Mouse (Mus musculus) stomach, embryonic 15.5 days (tissue): Measurements from ENCODE around the gene Sp9. TPM values are rescaled to one million over a fixed set of nuclear protein-coding genes. Genes with fewer than 3 reads are reported as not detected.

Experiments
- ATAC-seq: fragments of 200-750 bp; cut with Nextera tagmentation; 2 replicates; pipeline ENCODE4 v1.8.0; 2017; ENCODE audit warnings: low read depth, moderate number of reproducible peaks, moderate TSS enrichment; ENCODE audit not compliant: insufficient read depth, low FRiP score
- H3K27ac ChIP-seq: fragments of 300-500 bp; sonication (generic); 2 replicates; pipeline ENCODE4 v1.5.1; 2015; ENCODE audit warnings: mild to moderate bottlenecking, inconsistent platforms
- H3K27me3 ChIP-seq: fragments of 300-500 bp; sonication (generic); replicated peaks from 2 replicates; pipeline ENCODE4 v1.6.1; 2015; ENCODE audit warnings: inconsistent platforms
- H3K36me3 ChIP-seq: fragments of 300-500 bp; sonication (generic); 2 replicates; pipeline ENCODE4 v1.6.1; 2015; ENCODE audit warnings: inconsistent platforms
- H3K4me1 ChIP-seq: fragments of 300-500 bp; sonication (generic); 2 replicates; pipeline ENCODE4 v1.6.1; 2015; ENCODE audit warnings: inconsistent platforms
- H3K4me2 ChIP-seq: fragments of 300-500 bp; sonication (generic); 2 replicates; pipeline ENCODE4 v1.6.1; 2015; ENCODE audit warnings: mild to moderate bottlenecking, inconsistent platforms
- H3K4me3 ChIP-seq: fragments of 300-500 bp; sonication (generic); replicated peaks from 2 replicates; pipeline ENCODE4 v1.5.1; 2015; ENCODE audit warnings: inconsistent platforms
- H3K9ac ChIP-seq: fragments of 300-500 bp; sonication (generic); 2 replicates; pipeline ENCODE4 v1.6.1; 2015; ENCODE audit warnings: inconsistent platforms
- H3K9me3 ChIP-seq: fragments of 300-500 bp; sonication (generic); 2 replicates; pipeline ENCODE4 v1.6.1; 2016; ENCODE audit warnings: inconsistent platforms
- WGBS: fragments of 180-500 bp; shearing (Covaris S2); methylation state at CpG from one replicate; pipeline ENCODE4 v1.1.7; 2015; 5-methylcytosine and 5-hydroxymethylcytosine counted together
- polyA plus RNA-seq: library from polyadenylated mRNA; unstranded; fragments of >200 nt; fragmentation: Nextera tagmentation; extraction: Ambion mirVana; gene quantifications from 2 replicates; pipeline ENCODE4 v1.2.1, GENCODE M21; 2015

The Sp9 gene
- polyA plus RNA-seq, 1 experiment from 2014 or later = 0.03 TPM

DNA sequence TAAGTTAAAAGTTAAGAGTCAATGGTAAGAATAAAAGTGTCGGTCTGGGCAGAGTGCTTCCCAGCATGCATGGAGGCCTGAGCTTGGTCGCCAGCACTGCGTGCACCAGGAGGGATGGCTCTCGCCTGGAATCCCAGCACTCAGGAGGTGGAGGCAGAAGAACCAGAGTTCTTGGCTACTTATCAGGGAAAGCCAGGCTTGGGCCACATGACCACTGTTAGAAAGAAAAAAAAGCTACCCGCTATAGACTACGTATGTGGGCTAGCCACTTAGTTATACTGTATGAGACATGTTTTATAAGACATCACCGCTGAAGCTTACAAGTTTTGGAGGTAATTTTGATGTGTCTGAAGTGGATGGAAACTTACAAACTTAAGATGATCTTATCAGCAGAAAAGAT, 26.4 kb downstream of the Sp9 start:
- no peaks in the 10 kb centered on the region for H3K27me3 ChIP-seq
- H3K27ac ChIP-seq = no peak overlapping the region
- 88% methylated on average over 7 of the region's 7 CpGs for WGBS
- H3K36me3 ChIP-seq = no peaks in the 10 kb centered on the region
- H3K4me1 ChIP-seq = no peaks in the 10 kb centered on the region
- no peak for ATAC-seq
- H3K4me2 ChIP-seq = no peak overlapping the region
- no peak overlapping the region for H3K4me3 ChIP-seq
- H3K9me3 ChIP-seq = no peaks in the 10 kb centered on the region
- no peak overlapping the region for H3K9ac ChIP-seq

DNA sequence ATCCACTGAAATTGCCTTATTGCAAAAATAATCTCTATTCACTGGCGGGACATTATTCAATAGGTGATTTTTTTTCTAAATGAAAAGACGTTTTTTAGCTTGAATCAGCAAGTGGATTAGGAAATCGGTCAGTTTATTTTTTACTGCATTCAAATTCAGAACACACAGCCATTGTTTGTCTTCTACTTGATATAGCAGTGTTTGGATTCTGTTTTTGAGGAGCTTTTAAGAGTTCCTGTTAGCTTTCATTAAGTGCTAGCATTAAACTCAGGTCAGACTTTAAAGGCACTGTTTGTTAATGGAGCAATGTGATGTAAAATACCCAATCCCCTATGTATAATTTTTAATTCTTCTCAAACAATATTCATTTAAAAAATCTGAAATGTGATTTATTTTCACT, 27.1 kb downstream of the Sp9 start:
- Histone ChIP-seq H3K4me3 (no peak overlapping the region), H3K36me3 (no peaks in the 10 kb centered on the region), H3K27ac (no peak overlapping the region), H3K27me3 (no peaks in the 10 kb centered on the region), H3K9me3 (no peaks in the 10 kb centered on the region), H3K4me2 (no peak overlapping the region), H3K4me1 (no peaks in the 10 kb centered on the region), H3K9ac (no peak overlapping the region)
- ATAC-seq = no peak
- 85% methylated on average over 3 of the region's 3 CpGs for WGBS

DNA sequence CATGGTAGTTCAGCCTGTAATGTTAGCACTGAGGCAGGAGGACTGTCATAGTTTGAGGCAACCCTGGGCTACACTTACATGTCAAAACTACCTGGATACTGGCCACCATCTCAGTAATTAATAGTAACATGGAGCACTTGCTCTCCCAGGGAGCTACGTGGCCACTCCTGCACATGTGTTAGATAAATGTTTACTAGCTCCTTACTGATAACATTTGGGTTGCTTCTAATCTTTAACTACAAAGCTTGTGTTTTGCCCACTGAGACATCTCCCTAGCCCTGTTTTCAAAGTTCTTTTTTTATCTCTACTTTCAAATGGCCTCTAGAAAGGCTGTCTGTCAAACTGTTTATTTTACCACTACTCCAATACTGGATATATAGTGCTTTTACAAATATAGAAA, 30.3 kb downstream of the Sp9 start:
- no peak overlapping the region for H3K4me2 ChIP-seq
- no peak overlapping the region for H3K4me3 ChIP-seq
- 32% methylated on average over 1 of the region's 1 CpGs for WGBS
- no peak overlapping the region for H3K9ac ChIP-seq
- H3K36me3 ChIP-seq = 0 out of 2 replicates have a peak, but pooled peaks cover 4% of the 10 kb centered on the region
- H3K9me3 ChIP-seq = no peaks in the 10 kb centered on the region
- H3K4me1 ChIP-seq = no peaks in the 10 kb centered on the region
- ATAC-seq = peak; percentile 65; the same call in 1 of the 2 replicates
- H3K27me3 ChIP-seq = no peaks in the 10 kb centered on the region
- H3K27ac ChIP-seq = no peak overlapping the region

DNA sequence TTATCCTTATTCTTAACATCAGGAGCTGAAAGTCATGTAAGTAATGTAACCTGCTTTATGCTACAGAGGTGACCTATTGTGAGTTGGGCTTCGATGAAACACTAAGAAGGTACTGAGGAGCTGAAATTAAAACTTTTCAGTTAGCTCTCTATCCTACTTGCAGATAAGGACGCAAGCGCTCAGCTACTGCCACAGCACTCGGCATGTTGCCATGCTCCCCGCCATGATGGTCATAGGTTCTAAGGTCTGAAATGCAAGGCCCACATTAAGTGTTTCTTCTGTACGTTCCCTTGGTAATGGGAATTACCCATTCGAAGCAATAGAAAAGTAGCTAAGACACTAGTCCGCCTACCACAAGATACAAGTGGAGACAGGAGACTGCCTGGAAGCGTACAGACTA, 31.0 kb downstream of the Sp9 start:
- H3K4me1 ChIP-seq = no peaks in the 10 kb centered on the region
- H3K9ac ChIP-seq = no peak overlapping the region
- peaks cover 5% of the 10 kb centered on the region; the same call in 1 of the 2 replicates for H3K36me3 ChIP-seq
- no peak overlapping the region for H3K4me2 ChIP-seq
- ATAC-seq = no peak
- no peak overlapping the region for H3K4me3 ChIP-seq
- H3K27ac ChIP-seq = no peak overlapping the region
- 88% methylated on average over 9 of the region's 9 CpGs for WGBS
- H3K27me3 ChIP-seq = no peaks in the 10 kb centered on the region
- no peaks in the 10 kb centered on the region for H3K9me3 ChIP-seq

DNA sequence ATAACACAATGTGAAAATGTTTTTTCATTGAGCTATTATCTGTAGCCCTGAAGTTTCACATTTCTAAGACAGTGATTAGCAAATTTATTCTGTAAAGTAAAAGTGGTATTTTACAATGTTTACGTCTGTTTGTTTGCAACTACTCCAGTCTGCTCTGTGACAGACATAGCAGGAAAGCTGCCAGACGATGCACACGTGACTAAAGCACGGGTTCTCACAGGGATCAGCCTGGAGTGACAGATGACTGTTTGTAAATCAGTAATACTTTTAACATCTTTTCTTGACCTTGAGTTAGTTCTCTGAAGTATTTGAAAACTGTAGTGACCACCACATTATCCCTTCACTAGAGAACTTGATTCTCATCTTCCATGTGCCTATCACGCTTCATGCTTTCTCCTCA, 32.8 kb downstream of the Sp9 start:
- ATAC-seq = no peak
- Histone ChIP-seq H3K27me3 (no peaks in the 10 kb centered on the region), H3K4me2 (no peak overlapping the region), H3K9ac (no peak overlapping the region), H3K4me3 (no peak overlapping the region), H3K4me1 (no peaks in the 10 kb centered on the region), H3K27ac (no peak overlapping the region), H3K9me3 (no peaks in the 10 kb centered on the region), H3K36me3 (peaks cover 13% of the 10 kb centered on the region)
- WGBS = 85% methylated on average over 5 of the region's 5 CpGs

DNA sequence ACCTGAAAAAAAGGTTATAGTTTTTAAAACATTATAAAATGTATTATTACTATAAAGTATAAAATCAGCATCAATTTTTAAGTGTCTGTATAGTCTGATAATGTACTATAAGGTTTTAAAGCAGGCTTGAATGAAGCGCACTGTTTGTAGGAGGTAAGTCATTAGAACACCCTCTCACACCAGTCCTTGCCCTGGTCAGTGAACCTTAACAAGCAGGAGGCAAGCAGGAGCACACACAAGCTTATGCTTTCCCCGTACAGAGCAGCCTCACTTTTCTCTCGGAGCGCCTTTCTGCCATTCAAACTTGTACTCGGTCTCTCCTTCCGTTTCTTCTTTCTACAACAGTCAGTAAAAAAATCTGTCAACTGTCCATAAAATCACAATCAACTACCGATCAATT, 34.3 kb downstream of the Sp9 start:
- no peak overlapping the region for H3K4me3 ChIP-seq
- H3K9ac ChIP-seq = no peak overlapping the region
- H3K4me1 ChIP-seq = peaks cover under 1% of the 10 kb centered on the region; the same call in 1 of the 2 replicates
- ATAC-seq = no peak
- no peak overlapping the region for H3K4me2 ChIP-seq
- no peaks in the 10 kb centered on the region for H3K9me3 ChIP-seq
- 92% methylated on average over 7 of the region's 7 CpGs for WGBS
- peaks cover 15% of the 10 kb centered on the region for H3K36me3 ChIP-seq
- H3K27me3 ChIP-seq = no peaks in the 10 kb centered on the region
- H3K27ac ChIP-seq = no peak overlapping the region

DNA sequence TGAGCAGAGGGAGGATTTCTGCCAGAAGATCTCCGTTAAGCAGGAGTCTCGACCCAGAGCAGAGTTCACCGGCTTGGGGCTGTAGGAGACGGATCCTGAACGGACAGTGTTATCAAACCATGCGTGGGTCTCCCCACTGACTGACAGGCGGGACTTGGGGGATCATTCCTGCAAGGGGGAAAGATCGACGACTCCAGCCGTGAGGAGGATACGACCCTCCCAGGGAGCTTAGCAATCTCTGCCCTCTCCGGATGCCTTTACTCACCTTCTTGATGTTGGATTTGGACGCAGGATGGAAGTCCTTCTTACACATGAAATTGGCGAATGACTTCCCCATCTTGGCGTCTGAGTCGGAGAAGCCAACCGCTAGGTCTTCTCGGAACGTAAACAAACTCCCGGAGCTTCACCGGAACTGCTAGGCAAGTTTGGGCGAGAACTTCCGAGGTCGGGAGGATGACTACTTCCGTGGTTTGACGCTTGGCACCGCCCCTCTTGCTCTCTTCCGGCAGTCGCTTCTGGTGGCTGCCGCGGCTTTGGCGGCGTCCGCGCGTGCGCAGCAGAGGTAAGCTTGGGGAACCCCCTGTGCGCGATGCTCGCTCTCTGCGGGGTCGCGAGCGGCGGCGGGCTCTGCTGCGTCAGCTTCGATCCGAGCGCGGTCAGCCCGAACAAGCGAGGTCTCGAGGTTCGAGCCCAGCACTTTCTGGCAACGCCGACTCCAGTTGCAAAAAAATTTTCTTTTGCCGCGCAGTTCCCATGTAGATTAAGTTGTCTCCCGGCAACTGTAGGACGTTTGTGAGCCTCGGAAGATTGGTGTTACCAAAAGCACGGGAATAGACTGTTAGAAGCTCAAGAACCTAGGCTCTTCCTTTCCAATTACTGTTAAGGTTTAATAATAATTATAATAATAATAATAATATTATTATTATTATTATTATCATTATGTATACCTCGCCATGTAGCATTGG, 40.7 kb downstream of the Sp9 start, which contains the start of the genes Scrn3 and Cir1:
Gene Scrn3, plus strand, starts transcription at position 450 of the 965 bp plus-strand sequence.
Gene Cir1, minus strand, starts transcription at position 550 of the 965 bp plus-strand sequence.
- peak within 1 kb of the TSS; percentile 86 for H3K27ac ChIP-seq
- peaks cover 11% of the 10 kb centered on the region for H3K36me3 ChIP-seq
- no peaks in the 10 kb centered on the region for H3K9me3 ChIP-seq
- H3K4me1 ChIP-seq = peaks cover 5% of the 10 kb centered on the region; the same call in 1 of the 2 replicates
- H3K4me2 ChIP-seq = peak within 1 kb of the TSS; percentile 77
- H3K4me3 ChIP-seq = peak within 1 kb of the TSS; percentile 75
- H3K9ac ChIP-seq = peak within 1 kb of the TSS; percentile 64
- no peaks in the 10 kb centered on the region for H3K27me3 ChIP-seq
- under 1% methylated on average over 64 of the region's 64 CpGs for WGBS
- ATAC-seq = peak; percentile 94

DNA sequence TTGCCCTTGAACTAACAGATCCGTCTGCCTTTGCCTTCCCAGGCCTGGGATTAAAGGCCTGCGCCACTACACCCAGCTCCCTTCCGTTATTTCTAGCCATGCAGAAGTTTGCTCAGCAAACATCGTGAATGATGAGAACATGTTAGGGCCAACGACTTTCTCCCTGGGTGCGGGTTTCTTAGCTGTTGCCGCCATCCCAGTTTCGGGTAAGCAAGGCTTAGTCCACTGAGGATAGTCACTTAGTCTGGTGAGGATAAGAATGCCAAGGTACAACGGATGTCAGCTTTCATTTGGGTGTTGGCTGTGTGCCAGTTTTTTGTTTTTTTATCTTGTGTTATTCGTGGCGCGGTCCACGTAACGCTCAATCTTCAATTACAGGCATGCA, 41.4 kb downstream of the Sp9 start:
- peaks cover 9% of the 10 kb centered on the region for H3K36me3 ChIP-seq
- H3K9ac ChIP-seq = peak overlapping the region; percentile 30; the same call in 1 of the 2 replicates
- no peaks in the 10 kb centered on the region for H3K27me3 ChIP-seq
- peak overlapping the region; percentile 75 for H3K4me3 ChIP-seq
- WGBS = 30% methylated on average over 14 of the region's 14 CpGs
- ATAC-seq = no peak
- H3K27ac ChIP-seq = peak overlapping the region; percentile 86
- H3K4me1 ChIP-seq = peaks cover 5% of the 10 kb centered on the region; the same call in 1 of the 2 replicates
- peak overlapping the region; percentile 57 for H3K4me2 ChIP-seq
- H3K9me3 ChIP-seq = no peaks in the 10 kb centered on the region

DNA sequence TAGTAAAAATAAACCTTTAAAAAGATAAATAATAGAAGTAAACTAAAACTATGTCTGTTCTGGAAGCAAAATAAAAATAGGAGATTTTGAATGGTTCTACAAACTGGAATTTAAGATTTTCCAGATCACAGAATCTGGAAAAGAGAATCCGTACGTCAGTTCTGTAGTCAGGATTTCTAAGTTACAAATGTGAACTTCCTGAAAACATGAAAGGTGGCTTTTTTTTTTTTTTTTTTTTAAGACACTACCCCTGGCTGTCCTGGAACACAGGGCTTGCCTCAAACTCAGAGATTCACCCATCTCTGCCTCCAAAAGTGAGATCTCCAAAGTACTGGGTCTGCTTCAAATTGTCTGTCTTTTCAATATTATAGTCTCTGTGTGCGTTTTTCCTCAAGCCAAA, 42.6 kb downstream of the Sp9 start:
- Histone ChIP-seq H3K36me3 (peaks cover 4% of the 10 kb centered on the region), H3K9me3 (no peaks in the 10 kb centered on the region), H3K9ac (no peak overlapping the region), H3K4me2 (no peak overlapping the region), H3K27me3 (no peaks in the 10 kb centered on the region), H3K27ac (no peak overlapping the region), H3K4me3 (no peak overlapping the region), H3K4me1 (peaks cover 5% of the 10 kb centered on the region; the same call in 1 of the 2 replicates)
- no peak for ATAC-seq
- 86% methylated on average over 3 of the region's 3 CpGs for WGBS

DNA sequence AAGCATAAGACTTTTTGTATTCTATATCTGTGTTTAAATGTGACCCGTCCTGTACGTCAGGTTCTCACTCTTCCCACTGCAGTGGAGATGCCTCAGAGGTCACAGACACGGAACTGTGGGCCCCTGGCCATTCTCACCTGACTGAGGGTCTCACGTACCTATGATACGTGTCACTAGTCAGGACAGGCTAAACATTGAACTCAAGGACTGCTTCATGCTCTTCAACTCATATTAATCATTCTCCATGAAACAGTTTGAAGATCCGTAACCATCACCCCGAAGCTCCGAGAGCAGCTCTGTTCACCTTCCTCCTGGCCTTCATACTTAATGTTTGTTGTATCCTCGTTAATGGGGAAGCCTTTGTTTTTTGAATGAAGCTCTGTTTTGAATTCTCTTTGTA, 45.7 kb downstream of the Sp9 start:
- H3K36me3 ChIP-seq = no peaks in the 10 kb centered on the region
- no peak overlapping the region for H3K4me2 ChIP-seq
- H3K27ac ChIP-seq = no peak overlapping the region
- no peak for ATAC-seq
- no peak overlapping the region for H3K4me3 ChIP-seq
- H3K9me3 ChIP-seq = no peaks in the 10 kb centered on the region
- WGBS = 89% methylated on average over 9 of the region's 9 CpGs
- H3K9ac ChIP-seq = no peak overlapping the region
- no peaks in the 10 kb centered on the region for H3K27me3 ChIP-seq
- H3K4me1 ChIP-seq = no peaks in the 10 kb centered on the region

DNA sequence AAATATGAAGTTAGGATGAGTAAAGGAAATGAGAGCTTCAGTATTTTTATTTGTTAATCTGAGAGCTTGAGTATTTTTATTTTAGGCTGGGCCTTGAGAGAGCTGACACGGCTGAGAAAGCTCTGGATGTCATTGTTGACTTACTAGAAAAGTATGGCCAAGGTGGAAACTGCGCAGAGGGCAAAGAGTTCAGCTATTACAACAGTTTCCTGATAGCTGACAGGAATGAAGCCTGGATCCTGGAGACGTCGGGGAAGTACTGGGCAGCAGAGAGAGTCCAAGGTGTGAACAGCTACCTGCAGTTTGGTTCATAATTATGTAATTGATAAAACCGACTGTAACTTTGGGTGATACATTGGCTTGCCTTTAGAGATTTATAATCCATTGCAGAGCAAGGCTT, 47.5 kb downstream of the Sp9 start:
- H3K4me1 ChIP-seq = no peaks in the 10 kb centered on the region
- no peaks in the 10 kb centered on the region for H3K27me3 ChIP-seq
- H3K4me2 ChIP-seq = no peak overlapping the region
- ATAC-seq = no peak
- H3K36me3 ChIP-seq = no peaks in the 10 kb centered on the region
- no peak overlapping the region for H3K4me3 ChIP-seq
- no peak overlapping the region for H3K27ac ChIP-seq
- 87% methylated on average over 5 of the region's 5 CpGs for whole genome bisulfite sequencing
- H3K9ac ChIP-seq = no peak overlapping the region
- no peaks in the 10 kb centered on the region for H3K9me3 ChIP-seq

DNA sequence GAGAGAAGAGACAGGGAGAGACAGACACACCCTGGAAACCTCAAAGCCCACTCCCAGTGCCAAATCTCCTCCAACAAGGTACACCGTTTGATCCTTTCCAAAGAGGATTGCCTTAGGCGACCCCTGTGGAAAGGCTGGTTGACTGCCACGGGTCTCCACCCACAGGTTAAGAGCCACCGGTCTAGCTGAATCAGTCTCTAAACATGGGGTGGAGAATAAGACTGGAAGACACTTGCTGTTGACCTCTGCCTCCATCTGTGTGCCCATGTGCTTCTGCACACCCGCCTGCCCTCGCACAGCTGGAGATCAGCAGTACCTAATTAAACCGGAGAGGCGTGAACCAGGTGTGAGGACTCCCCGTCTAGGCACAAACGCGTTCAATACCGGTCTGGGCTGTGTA, 51.3 kb downstream of the Sp9 start:
- no peaks in the 10 kb centered on the region for H3K27me3 ChIP-seq
- 66% methylated on average over 12 of the region's 12 CpGs for WGBS
- no peak for ATAC-seq

More for the DNA sequence above, 51.3 kb downstream of the Sp9 start:
- Histone ChIP-seq H3K4me1 (no peaks in the 10 kb centered on the region), H3K27ac (no peak overlapping the region), H3K4me2 (no peak overlapping the region), H3K9me3 (no peaks in the 10 kb centered on the region), H3K36me3 (no peaks in the 10 kb centered on the region), H3K9ac (no peak overlapping the region), H3K4me3 (no peak overlapping the region)
